Mouse (Mus musculus): ENCODE measurements around the gene Zfp385a.

Zfp385a gene

DNA sequence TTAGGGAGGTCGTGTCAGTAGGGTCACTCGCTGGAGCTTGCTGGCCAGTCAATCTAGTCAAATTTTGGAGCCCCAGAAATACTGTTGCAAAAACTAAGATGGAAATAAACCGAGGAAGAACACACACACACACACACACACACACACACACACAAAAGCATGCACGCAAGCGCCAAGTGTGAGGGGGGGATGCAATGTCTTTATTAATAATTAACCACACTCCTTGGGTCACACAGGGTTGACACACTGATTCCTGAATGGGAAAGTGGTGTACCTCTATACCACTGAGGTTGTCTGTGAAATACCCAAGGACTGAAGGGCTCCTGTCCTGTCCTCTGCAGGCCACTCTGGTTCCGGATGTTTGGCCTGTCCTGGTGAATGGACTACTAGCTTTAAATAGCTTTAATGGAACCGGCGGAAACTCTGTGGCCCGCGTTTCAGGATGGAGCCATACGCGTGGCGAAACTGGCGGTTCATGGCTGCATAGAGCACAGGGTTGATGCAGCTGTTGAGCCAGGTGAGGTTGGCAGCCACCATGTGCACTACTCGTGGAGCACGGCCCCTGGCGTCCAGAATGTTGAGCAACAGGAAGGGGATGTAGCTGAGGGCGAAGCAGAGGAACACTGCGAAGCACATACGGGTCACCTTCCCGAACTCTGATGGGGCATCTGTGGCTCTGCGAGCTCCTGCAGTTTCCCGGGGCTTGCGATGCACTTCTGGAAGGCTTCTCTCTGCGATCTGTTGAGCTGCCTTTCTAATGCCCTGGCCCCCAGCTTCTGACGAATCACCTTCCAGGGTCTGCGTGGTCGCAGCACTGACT, 31.6 kb downstream of the Zfp385a start:
- no peak for DNase-seq (ENCODE audit: low spot score in 2 of 2)

DNA sequence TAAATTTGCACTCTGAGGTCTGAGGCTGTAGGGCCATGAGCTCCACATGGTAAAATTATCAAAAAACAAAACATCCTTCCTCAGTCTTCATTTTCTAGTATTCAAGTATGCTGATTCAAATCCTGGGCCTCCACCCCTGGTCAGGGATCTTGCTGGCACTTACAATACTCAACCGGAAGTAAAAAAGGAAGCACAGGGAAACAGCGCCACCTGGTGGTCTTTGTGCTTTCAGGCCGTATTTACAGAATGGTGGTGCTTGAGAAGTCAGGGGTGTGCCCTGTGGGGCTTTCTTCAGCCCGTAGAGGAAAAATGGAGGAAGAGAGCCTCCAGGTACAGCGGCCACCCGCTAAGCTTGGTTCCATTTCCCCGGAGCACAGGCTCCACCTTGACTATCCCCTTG, 32.8 kb downstream of the Zfp385a start:
- peak; percentile 90 to 92 for DNase-seq (ENCODE audit: low spot score in 2 of 2)

DNA sequence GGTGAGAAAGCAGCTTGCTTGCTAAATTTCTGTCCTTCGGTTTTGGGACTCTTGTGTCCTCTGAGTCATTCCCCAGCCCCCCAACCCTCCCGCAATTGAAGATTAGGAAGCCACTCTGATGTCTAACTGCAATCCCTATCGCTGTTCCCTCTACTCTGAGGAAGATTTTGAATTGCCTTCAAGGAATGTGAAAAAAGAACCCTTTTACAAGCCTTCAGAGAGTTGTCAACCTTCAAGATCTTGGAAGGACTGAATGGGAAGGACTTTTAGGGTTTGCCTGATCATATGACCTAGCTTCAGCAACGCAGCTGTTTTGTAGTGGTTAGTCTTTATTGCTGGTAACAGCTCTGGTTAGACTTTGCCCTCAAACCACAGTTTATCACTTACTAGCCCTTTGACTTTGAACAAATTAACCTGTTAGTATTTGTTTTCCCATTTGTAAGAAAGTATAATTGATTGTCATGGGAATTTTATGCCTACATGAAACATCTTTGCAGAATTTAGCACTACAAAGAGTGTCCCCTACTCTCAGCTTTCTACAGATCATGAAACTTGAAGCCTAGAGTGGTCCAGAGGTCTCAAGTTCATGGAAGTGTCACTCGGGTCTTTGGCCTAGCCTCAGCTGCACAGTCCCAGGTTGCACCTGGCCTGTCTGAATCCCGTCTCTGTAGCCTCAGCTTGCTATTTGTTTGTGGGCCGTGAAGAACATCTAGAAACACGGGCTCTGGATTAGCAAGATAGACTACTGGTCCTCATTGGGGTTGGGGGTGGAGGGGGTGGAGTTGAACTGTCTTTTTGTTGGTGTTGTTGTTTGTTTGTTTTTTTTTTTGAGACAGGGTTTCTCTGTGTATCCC, 33.9 kb downstream of the Zfp385a start:
- DNase-seq (ENCODE audit: low spot score in 2 of 2): no peak

DNA sequence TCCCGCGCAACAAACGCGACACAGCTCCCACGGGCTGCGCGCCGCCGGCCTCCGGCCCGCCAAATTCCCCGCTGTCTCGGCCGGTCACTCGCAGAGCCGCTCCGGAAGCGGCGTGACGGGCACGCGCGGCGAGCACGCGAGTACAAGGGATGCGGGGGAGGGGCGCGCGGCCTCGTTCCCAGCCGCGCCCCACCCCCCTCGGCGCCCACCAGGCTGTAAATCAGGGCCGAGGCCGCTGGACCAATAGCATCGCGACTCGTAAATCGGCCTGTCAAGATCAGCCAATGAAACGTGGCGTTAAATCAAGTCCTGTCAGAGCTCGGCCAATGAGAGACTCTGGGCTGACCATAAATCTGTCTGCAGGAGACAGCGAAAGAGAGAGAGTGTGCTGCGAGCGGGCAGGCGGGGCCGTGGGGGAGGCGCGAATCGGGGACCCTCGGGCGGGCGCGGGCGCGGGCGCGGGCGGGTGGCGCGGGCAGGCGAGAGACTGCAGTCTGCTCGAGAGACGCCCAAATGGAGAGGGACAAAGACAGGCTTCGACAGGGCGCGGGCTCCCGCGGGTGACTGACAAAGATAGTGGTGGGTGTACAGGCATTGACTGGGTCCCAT, 34.7 kb downstream of the Zfp385a start:
- DNase-seq (ENCODE audit: low spot score in 2 of 2): peak; percentile 82 to 86

DNA sequence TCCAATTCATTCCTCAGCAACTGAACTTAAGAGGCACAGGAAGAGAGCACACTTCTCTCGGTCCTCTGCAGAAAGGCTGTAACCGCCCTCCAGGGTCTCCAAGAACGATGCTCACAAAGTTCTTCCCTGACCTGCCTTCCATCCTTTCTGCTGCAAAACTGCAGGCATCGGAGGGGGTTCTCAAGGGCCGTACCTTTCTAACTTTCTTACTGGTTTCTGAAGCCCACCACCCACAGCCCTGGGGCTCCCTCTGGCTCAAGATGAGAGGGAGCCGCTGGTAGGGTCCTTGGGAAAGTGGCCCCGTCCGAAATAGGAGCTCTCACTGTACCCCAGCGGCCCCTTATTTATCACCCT, 35.3 kb downstream of the Zfp385a start:
- no peak for DNase-seq (ENCODE audit: low spot score in 2 of 2)

DNA sequence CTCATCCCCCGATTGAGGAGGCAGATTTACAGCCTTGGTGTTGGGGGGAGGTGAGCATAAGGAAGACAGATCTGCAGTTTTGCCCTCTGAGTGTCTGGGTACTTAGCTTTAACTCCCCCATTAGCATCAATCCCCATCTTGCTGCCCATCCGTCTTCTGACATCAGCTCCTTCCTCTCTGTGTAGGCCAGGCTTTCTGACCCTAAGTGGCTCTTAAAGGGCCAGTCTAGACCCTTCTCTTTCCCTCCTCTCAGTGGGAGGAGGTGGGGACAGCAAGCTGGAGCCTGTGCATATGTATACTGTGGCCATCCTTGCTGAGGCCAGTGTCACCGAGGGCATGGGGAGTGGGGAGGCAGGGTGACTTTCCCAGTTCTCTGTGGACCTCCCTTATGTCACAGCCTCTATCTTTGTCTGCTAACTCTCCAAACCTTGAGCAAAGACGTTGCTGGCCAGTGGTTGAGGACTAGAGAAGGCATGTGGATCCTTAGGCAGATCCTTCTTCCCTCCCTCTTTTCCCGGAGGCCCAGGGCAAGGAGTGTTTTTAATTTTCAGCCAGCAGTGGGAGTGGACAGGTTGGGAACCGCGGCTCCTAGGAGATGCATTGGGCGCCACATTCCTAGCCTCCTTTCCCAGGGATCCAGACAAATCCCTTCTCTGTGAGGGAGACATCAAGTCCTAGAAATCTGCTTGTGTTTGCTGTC, 35.8 kb downstream of the Zfp385a start:
- no peak for DNase-seq (ENCODE audit: low spot score in 2 of 2)

DNA sequence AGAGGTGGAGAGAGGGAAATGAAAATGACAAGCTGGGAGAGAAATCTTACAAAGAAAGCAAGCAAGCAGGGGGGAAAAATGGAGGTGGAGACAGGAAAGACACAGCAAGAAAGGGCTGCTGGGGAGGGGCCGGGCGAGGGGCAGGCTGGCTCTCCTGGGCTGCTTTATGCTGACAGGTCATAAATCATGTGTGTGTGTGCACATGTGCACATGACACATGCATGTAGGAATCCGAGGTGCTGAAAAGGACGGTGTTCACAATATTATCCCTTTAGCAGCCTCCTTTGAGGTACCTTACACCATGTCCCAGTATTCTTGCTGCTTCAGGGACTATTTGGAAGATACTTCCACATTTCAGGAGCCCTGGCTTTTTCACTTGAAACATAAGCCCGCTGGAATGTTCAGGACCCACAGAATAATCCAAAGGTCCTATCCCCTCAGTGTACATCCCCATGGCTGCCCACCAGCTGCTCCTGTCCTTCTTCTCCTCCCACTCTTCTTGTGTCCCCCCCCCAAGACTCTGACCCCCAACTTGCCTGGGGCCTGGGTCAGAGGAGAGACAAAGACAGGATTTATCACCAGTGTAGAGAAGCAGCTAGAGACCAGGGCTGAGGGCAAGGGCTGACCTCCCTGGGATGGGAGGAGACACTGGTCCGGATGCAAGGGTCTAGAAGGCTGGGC, 37.4 kb downstream of the Zfp385a start:
- DNase-seq (ENCODE audit: low spot score in 2 of 2): no peak

GRCm38 (mm10) chr15:103301547-103302340, 38.1 kb downstream of the Zfp385a start:
- no peak for DNase-seq (ENCODE audit: low spot score in 2 of 2)

- no peak for DNase-seq (ENCODE audit: low spot score in 2 of 2)
Measured at GRCm38 (mm10) chr15:103301046-103301445, 38.8 kb downstream of the Zfp385a start.

DNA sequence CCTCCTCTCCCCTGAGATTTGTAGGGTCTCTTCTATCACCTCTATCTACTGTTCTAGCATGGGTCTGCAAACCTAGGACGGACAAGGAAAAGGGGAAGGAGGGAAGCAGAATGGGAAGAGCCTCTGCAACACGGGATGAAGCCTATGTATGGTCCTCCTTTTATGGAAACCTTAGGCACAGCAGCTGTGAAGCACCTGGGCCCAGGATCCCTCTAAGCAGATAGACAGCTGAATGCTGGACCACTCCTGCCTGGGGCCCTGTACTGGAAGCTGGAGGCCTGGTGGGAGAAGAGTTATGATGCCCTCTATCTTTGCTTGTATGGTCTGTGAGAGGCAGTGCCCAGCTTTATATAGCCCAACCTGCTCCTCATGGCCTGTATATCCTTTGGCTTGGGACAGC, 39.3 kb downstream of the Zfp385a start:
- DNase-seq (ENCODE audit: low spot score in 2 of 2): no peak

DNA sequence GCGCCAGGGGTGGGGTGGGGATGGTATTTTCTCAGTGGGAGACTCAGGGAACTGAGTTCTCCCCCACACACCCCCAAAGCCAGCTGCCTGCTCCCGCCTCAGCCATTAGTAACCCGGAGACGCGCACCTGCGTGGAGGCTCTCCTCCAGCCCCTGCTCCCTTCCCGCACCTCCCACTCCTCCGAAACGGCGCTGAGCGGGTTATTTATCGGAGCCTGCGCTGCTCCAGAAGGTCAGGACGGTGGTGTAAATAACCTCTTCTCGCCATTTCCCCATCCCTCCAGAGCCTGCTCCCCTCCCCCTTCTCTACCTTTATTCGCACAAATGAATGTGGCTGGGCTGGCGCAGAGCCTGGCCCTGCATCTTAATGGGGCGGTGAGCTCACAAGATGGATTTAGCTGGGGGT, 39.8 kb downstream of the Zfp385a start:
- no peak for DNase-seq (ENCODE audit: low spot score in 2 of 2)

DNA sequence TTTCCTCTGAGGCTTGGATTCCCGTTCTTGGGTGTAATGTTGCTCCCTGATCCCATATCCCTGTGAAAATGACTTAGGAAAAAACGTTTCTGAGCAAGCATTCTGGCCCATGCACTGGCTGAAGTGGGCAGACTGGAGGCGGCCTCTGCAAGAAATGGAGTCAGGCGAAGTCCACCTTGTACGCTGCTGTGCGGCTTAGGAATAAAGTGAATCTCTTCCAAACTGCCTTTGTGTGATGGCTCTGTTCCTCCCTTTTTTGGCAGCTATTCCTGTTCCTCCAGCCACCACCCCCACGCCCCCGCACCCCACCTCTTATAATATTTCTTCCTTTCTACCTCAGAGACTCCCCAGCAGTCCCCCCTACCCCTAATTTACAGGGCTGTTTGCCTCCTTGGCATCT, 40.2 kb downstream of the Zfp385a start:
- DNase-seq (ENCODE audit: low spot score in 2 of 2): no peak

DNA sequence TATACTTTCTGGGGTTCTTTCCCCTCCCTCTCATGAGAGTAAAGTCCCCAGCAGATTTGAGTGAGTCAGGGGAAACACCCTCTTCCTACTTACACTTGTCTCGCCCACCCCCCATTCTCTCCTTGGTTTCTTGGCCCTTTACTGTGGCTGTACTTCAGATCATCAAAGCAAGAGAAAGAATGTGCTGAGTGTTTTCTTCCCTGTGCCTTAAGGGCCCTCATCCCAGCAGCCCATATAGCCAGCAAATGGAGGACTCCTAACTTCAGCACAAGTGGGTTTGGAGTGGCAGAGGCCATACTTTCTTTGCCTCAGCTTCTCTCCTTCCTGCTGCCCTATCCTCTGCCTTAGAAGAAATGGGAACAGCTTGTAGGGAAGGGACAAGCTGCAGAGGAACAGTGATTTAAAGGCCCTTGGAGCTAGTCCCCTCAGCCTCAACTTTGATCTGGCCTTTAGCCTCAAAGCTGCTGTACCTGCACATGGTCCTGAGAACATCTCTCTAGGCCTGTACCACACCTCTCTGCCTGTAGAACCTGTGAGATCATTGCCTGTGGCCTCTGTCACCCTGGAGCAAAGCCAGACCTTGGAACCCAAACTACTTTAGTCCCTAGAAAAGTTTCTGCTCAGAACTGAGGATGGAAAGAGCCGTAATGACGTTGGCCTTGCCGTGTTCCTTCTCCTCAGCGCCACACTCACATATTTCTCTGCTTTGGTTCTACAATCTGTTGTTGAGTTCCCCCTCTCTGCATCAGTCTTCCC, 40.9 kb downstream of the Zfp385a start:
- no peak for DNase-seq (ENCODE audit: low spot score in 2 of 2)

DNA sequence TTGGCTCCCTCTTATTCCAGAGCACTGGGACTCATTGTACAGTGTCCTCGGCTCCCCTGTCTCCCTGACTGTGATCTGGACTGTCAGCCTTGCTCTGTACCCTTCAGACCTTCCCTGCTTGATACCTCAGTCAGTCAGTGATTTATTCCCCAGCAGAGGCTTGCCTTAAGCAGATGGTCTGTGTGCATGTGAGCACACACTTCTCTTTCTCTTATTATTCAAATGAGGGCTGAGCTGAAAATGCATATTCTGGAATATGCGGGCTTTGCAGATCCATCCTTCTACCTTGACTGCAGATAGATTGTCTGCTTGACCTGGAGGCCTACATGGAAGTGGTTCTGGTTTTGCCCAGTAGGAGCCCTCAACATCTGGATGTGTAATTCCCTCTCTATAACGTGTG, 41.9 kb downstream of the Zfp385a start:
- DNase-seq (ENCODE audit: low spot score in 2 of 2): no peak

DNA sequence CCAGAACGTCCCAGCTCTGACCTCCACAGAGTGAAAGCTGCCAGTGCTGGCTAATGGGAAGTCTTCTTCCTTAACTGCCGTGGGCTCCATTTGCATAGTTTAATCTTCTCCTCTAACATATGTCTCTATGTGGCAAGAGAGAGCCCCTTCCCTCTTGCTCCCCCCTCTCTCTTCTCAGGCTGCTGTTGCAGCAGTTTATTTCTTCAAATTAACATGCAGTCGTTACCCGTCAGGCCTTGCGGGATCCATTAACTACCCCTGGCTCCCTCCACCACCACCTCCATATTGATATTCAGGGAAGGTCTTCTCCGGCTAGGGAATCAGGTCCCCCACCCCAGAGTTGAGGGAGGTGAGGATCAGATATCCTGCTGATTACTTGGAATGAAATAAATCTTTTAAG, 42.6 kb downstream of the Zfp385a start:
- no peak for DNase-seq (ENCODE audit: low spot score in 2 of 2)

DNA sequence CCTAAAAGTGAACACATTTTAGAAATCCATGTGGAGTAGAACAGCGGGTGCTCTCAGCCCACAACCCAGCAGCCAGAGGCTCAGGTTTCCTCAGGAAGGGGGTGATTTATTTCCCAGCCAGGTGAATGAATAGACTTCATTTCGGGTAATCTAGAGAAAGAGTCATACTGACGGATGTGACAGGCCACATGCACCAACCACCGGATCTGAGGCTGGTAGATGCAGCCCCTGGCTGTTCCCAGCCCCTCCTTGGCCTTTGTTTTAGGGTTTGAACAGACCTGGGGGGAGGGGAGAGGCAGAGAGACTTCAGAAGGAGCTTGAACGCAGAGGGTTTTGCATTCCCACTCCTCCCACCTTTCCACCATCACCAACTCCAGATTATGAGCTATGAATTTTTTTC, 44.0 kb downstream of the Zfp385a start:
- no peak for DNase-seq (ENCODE audit: low spot score in 2 of 2)

- no peak for DNase-seq (ENCODE audit: low spot score in 2 of 2)
Measured at GRCm38 (mm10) chr15:103294649-103295048, 45.2 kb downstream of the Zfp385a start.

- DNase-seq (ENCODE audit: low spot score in 2 of 2): no peak
Measured at GRCm38 (mm10) chr15:103293375-103293774, 46.5 kb downstream of the Zfp385a start.

DNA sequence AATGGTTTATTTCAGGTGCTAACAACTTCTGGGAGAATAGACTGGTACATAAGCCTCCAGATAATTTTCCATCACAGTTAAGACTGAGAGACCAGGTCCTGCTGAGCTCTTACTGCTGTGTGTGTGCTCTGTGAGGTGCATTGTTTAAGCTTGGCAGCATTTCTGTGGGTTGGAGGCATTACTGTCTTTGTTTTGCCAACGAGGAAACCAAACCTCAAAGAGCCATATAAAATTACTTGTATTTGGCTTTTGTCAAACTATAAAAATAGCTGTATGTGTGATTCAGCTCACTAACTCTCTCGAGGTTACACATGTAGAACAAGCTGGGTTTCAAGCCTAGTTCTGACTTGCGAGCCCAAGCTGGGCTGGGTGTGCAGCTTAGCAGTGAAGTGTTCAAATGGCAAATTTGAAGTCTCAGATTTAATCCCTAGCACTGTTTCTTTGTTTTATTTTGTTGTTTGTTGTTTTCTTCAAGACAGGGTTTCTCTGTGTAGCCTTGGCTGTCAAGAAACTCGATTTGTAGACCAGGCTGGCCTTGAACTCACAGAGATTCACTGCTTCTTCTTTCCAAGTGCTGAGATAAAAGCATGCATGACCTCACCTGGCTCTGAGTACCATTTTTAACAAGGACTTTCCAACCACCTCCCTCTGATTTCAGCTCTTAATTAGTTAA, 47.1 kb downstream of the Zfp385a start:
- no peak for DNase-seq (ENCODE audit: low spot score in 2 of 2)

Measured in natural killer cell, adult 2 months (primary cell).